Mouse (Mus musculus) neural tube, embryonic 13.5 days (tissue): ENCODE results near the gene Phpt1. TPM values are rescaled to one million over a fixed set of nuclear protein-coding genes. Genes with fewer than 3 reads are reported as not detected.
"Not testable (repeated sequence)": the region's sequence is repeated elsewhere in the genome, so short reads cannot be mapped to it uniquely, and the experiment has no call there.

Experiments
- ATAC-seq: fragments of 200-750 bp; cut with Nextera tagmentation; 2 replicates; pipeline ENCODE4 v1.8.0; 2017; ENCODE audit warnings: low read depth, mild to moderate bottlenecking, moderate TSS enrichment, moderate library complexity
- H3K27ac ChIP-seq: fragments of 300-500 bp; sonication (generic); replicated peaks from 2 replicates; pipeline ENCODE4 v1.5.1; 2015; ENCODE audit warnings: moderate library complexity, mild to moderate bottlenecking, inconsistent platforms
- H3K27me3 ChIP-seq: fragments of 300-500 bp; sonication (generic); 2 replicates; pipeline ENCODE4 v1.6.1; 2015; ENCODE audit warnings: mild to moderate bottlenecking, inconsistent platforms
- H3K36me3 ChIP-seq: fragments of 300-500 bp; sonication (generic); 2 replicates; pipeline ENCODE4 v1.6.1; 2015; ENCODE audit warnings: mild to moderate bottlenecking, inconsistent platforms
- H3K4me1 ChIP-seq: fragments of 300-500 bp; sonication (generic); replicated peaks from 2 replicates; pipeline ENCODE4 v1.6.1; 2015; ENCODE audit warnings: inconsistent platforms
- H3K4me2 ChIP-seq: fragments of 300-500 bp; sonication (generic); 2 replicates; pipeline ENCODE4 v1.6.1; 2015; ENCODE audit warnings: inconsistent platforms, mild to moderate bottlenecking, moderate library complexity
- H3K4me3 ChIP-seq: fragments of 300-500 bp; sonication (generic); 2 replicates; pipeline ENCODE4 v1.5.1; 2015; ENCODE audit warnings: mild to moderate bottlenecking, inconsistent platforms
- H3K9ac ChIP-seq: fragments of 300-500 bp; sonication (generic); 2 replicates; pipeline ENCODE4 v1.6.1; 2015; ENCODE audit warnings: moderate library complexity, mild to moderate bottlenecking, inconsistent platforms
- H3K9me3 ChIP-seq: fragments of 300-500 bp; sonication (generic); 2 replicates; pipeline ENCODE4 v1.6.1; 2016; ENCODE audit warnings: inconsistent platforms
- WGBS: fragments of 180-500 bp; shearing (Covaris S2); methylation state at CpG from one replicate; pipeline ENCODE4 v1.1.7; 2015; 5-methylcytosine and 5-hydroxymethylcytosine counted together
- polyA plus RNA-seq: library from polyadenylated mRNA; unstranded; fragments of >200 nt; fragmentation: Nextera tagmentation; extraction: Ambion mirVana; gene quantifications from 2 replicates; pipeline ENCODE4 v1.2.1, GENCODE M21; 2015

Gene Phpt1
- polyA plus RNA-seq, 1 experiment from 2014 or later: 188 TPM

- H3K27ac ChIP-seq, H3K4me2 ChIP-seq, H3K4me3 ChIP-seq, ATAC-seq, H3K36me3 ChIP-seq, H3K9ac ChIP-seq, H3K27me3 ChIP-seq, H3K9me3 ChIP-seq: not testable (repeated sequence)
- 93% methylated on average over 4 of the region's 4 CpGs for WGBS
- H3K4me1 ChIP-seq: peaks cover 13% of the 10 kb centered on the region
These were observed 21.7 kb downstream of the Phpt1 start for GRCm38 (mm10) chr2:25553171-25553786.

- H3K9me3 ChIP-seq: no peaks in the 10 kb centered on the region
- ATAC-seq: no peak
- no peak overlapping the region for H3K27ac ChIP-seq
- no peak overlapping the region for H3K4me3 ChIP-seq
- no peaks in the 10 kb centered on the region for H3K27me3 ChIP-seq
- no peak overlapping the region for H3K9ac ChIP-seq
- H3K36me3 ChIP-seq: no peaks in the 10 kb centered on the region
- no peak overlapping the region for H3K4me2 ChIP-seq
- H3K4me1 ChIP-seq: peaks cover 8% of the 10 kb centered on the region
- WGBS: 32% methylated on average over 5 of the region's 5 CpGs
These were observed 23.8 kb downstream of the Phpt1 start for GRCm38 (mm10) chr2:25551186-25551585.

GRCm38 (mm10) chr2:25549021-25549991 lies 25.7 kb downstream of the Phpt1 start:
- Histone ChIP-seq H3K4me3 (no peak overlapping the region), H3K4me1 (peaks cover 18% of the 10 kb centered on the region), H3K27me3 (no peaks in the 10 kb centered on the region), H3K9me3 (no peaks in the 10 kb centered on the region), H3K4me2 (no peak overlapping the region), H3K9ac (no peak overlapping the region), H3K27ac (no peak overlapping the region), H3K36me3 (no peaks in the 10 kb centered on the region)
- WGBS: 77% methylated on average over 9 of the region's 9 CpGs
- no peak for ATAC-seq

- Histone ChIP-seq H3K4me2 (peak within 1 kb of the TSS; percentile 83), H3K9me3 (no peaks in the 10 kb centered on the region), H3K4me1 (peaks cover 18% of the 10 kb centered on the region), H3K27ac (no peak within 1 kb of the TSS; the same call in 1 of the 2 replicates), H3K4me3 (peak within 1 kb of the TSS; percentile 63), H3K9ac (peak within 1 kb of the TSS; percentile 78), H3K36me3 (no peaks in the 10 kb centered on the region), H3K27me3 (no peaks in the 10 kb centered on the region)
- WGBS: 3% methylated on average over 48 of the region's 48 CpGs
- ATAC-seq: peak; percentile 100
These were observed 28.1 kb downstream of the Phpt1 start, which contains the start of gene Traf2 for GRCm38 (mm10) chr2:25546811-25547491. TSS of gene Traf2 (minus strand) at chr2:25546940.

GRCm38 (mm10) chr2:25545996-25546810 lies 28.8 kb downstream of the Phpt1 start:
- peak overlapping the region; percentile 78 for H3K9ac ChIP-seq
- H3K4me1 ChIP-seq: peaks cover 22% of the 10 kb centered on the region
- H3K4me3 ChIP-seq: peak overlapping the region; percentile 63
- no peak overlapping the region for H3K27ac ChIP-seq
- 10% methylated on average over 33 of the region's 43 CpGs for WGBS
- no peaks in the 10 kb centered on the region for H3K9me3 ChIP-seq
- peak; percentile 71 for ATAC-seq
- H3K4me2 ChIP-seq: peak overlapping the region; percentile 83
- no peaks in the 10 kb centered on the region for H3K36me3 ChIP-seq
- H3K27me3 ChIP-seq: no peaks in the 10 kb centered on the region

GRCm38 (mm10) chr2:25541644-25542367 lies 33.2 kb downstream of the Phpt1 start:
- no peaks in the 10 kb centered on the region for H3K9me3 ChIP-seq
- peaks cover 18% of the 10 kb centered on the region for H3K4me1 ChIP-seq
- H3K27ac ChIP-seq: no peak overlapping the region
- H3K27me3 ChIP-seq: no peaks in the 10 kb centered on the region
- no peak overlapping the region for H3K9ac ChIP-seq
- 80% methylated on average over 10 of the region's 10 CpGs for WGBS
- H3K4me3 ChIP-seq: no peak overlapping the region
- no peak for ATAC-seq
- peaks cover 12% of the 10 kb centered on the region for H3K36me3 ChIP-seq
- H3K4me2 ChIP-seq: no peak overlapping the region

GRCm38 (mm10) chr2:25540541-25540948 lies 34.5 kb downstream of the Phpt1 start:
- Histone ChIP-seq H3K4me3 (no peak overlapping the region), H3K27me3 (no peaks in the 10 kb centered on the region), H3K9me3 (no peaks in the 10 kb centered on the region), H3K36me3 (peaks cover 25% of the 10 kb centered on the region), H3K4me2 (no peak overlapping the region), H3K9ac (no peak overlapping the region), H3K27ac (no peak overlapping the region), H3K4me1 (peaks cover 8% of the 10 kb centered on the region; the same call in 1 of the 2 replicates)
- WGBS: 89% methylated on average over 4 of the region's 4 CpGs
- no peak for ATAC-seq

- H3K36me3 ChIP-seq: peaks cover 50% of the 10 kb centered on the region
- no peak overlapping the region for H3K4me2 ChIP-seq
- H3K9me3 ChIP-seq: no peaks in the 10 kb centered on the region
- no peaks in the 10 kb centered on the region for H3K27me3 ChIP-seq
- H3K27ac ChIP-seq: no peak overlapping the region
- no peak overlapping the region for H3K9ac ChIP-seq
- H3K4me1 ChIP-seq: 0 out of 2 replicates have a peak, but pooled peaks cover under 1% of the 10 kb centered on the region
- ATAC-seq: no peak
- 89% methylated on average over 8 of the region's 8 CpGs for WGBS
- no peak overlapping the region for H3K4me3 ChIP-seq
These were observed 38.5 kb downstream of the Phpt1 start for GRCm38 (mm10) chr2:25536531-25536930.

- WGBS: 90% methylated on average over 2 of the region's 2 CpGs
- Histone ChIP-seq H3K36me3 (peaks cover 66% of the 10 kb centered on the region), H3K27me3 (no peaks in the 10 kb centered on the region), H3K4me2 (no peak overlapping the region), H3K27ac (no peak overlapping the region), H3K9ac (no peak overlapping the region), H3K4me1 (no peaks in the 10 kb centered on the region), H3K9me3 (no peaks in the 10 kb centered on the region), H3K4me3 (no peak overlapping the region)
- ATAC-seq: no peak
These were observed 40.2 kb downstream of the Phpt1 start for GRCm38 (mm10) chr2:25534866-25535182.

GRCm38 (mm10) chr2:25534178-25534865 lies 40.7 kb downstream of the Phpt1 start:
- H3K9me3 ChIP-seq: no peaks in the 10 kb centered on the region
- no peak overlapping the region for H3K4me2 ChIP-seq
- no peak for ATAC-seq
- H3K9ac ChIP-seq: no peak overlapping the region
- H3K27me3 ChIP-seq: no peaks in the 10 kb centered on the region
- H3K4me1 ChIP-seq: no peaks in the 10 kb centered on the region
- H3K4me3 ChIP-seq: no peak overlapping the region
- WGBS: 90% methylated on average over 3 of the region's 3 CpGs
- peaks cover 71% of the 10 kb centered on the region for H3K36me3 ChIP-seq
- no peak overlapping the region for H3K27ac ChIP-seq
